Mouse (Mus musculus): ENCODE data around the gene 4632433K11Rik.

GRCm38 (mm10) chr7:5062360-5063001, 28.6 kb downstream of the 4632433K11Rik start:
- TF ChIP-seq CTCF (IDR thresholded peaks at IDR 0.05; ENCODE audit: extremely low read depth, insufficient read depth, low read length): no peak
- no peak for TF ChIP-seq POLR2A (IDR thresholded peaks at IDR 0.05; ENCODE audit: extremely low read depth, insufficient read depth, low read length)
